Mouse (Mus musculus): ENCODE measurements around the gene Mgll. TPM values are rescaled to one million over a fixed set of nuclear protein-coding genes. Genes with fewer than 3 reads are reported as not detected.

Gene Mgll
- polyA plus RNA-seq, 1 experiment from 2014 or later: 65.4 TPM

DNA sequence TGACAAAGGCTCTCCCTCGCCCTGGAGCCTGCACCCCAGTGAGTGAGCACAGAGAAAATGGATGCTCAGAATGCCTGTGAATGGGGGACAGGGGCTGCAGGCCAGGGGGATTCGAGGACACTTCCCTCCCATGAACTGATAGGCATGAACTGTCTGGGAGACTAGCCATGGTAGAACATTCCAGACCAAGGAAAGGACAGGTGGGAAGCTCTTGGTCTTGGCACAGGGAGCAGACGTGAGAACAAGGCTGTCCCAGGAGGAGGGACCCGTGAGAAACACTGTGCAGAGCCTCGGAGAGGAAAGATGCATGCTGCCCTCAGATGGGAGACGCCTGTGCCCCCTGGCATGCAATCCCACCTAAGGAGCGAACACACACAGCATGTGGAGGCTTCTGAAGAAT is 100.0 kb downstream of the Mgll start:
- Histone ChIP-seq H3K9me3 (ENCODE audit: control insufficient read depth) (no peaks in the 10 kb centered on the region), H3K9ac (ENCODE audit: low read depth, low read length) (no peak overlapping the region), H3K27ac (ENCODE audit: low read depth, low read length) (no peak overlapping the region), H3K4me2 (replicated peaks; ENCODE audit: low read depth) (no peak overlapping the region), H3K4me3 (ENCODE audit: low read depth, low read length) (no peak overlapping the region), H3K27me3 (replicated peaks; ENCODE audit: control insufficient read depth, insufficient read depth, low read length) (no peaks in the 10 kb centered on the region), H3K4me1 (replicated peaks; ENCODE audit: control insufficient read depth, insufficient read depth, low read length) (no peaks in the 10 kb centered on the region), H3K36me3 (ENCODE audit: control insufficient read depth, insufficient read depth) (peaks cover 19% of the 10 kb centered on the region; the same call in 1 of the 2 replicates)
- TF ChIP-seq CTCF (IDR thresholded peaks at IDR 0.05; ENCODE audit: low read depth): no peak
- WGBS: 66% methylated on average over 7 of the region's 7 CpGs
- ATAC-seq: no peak

DNA sequence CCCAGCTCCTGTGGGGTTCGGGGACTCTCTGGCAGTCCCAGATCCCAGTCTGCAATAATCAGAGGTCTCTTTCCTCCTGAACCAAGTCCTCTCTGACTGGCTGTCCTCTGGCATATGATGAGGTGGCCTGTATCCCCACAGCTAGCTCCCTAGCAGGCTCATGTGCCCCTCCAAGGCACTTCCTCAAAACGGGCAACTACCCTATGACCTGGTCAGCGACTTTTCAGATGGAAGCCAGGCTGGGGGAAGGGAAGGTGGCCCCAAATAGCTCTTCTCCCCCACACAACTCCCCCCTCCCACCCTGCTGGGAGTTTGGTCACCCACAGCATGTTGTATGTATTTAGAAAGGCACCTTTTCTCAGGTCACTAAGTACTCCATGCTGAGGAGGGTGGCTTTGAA is 101.9 kb downstream of the Mgll start:
- no peak overlapping the region for H3K4me3 ChIP-seq (ENCODE audit: low read depth, low read length)
- 55% methylated on average over 3 of the region's 3 CpGs for WGBS
- H3K27ac ChIP-seq (ENCODE audit: low read depth, low read length): no peak overlapping the region

DNA sequence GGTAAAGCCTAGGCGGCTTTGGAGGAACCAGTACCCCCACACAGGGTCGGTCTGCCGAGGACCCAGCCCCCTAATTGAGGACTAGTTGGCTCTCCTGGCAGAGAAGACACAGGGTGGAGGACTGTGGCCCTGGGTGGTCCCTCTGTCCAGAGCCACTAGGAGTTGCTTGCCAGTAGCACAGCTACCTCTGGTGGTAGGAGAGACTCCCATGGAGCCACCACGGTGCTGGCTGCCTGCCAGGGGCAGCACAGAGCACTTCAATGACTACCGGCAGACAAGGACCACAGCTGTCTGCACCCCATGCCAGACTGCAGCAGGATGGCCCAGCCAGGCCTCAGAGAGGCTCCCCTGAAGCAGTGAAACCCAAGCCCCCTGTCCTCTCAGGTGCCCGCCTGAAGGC is 102.3 kb downstream of the Mgll start:
- TF ChIP-seq CTCF (IDR thresholded peaks at IDR 0.05; ENCODE audit: low read depth): peak; percentile 81
- ATAC-seq: no peak
- H3K4me1 ChIP-seq (replicated peaks; ENCODE audit: control insufficient read depth, insufficient read depth, low read length): no peaks in the 10 kb centered on the region
- no peak overlapping the region for H3K4me2 ChIP-seq (replicated peaks; ENCODE audit: low read depth)
- no peak overlapping the region for H3K27ac ChIP-seq (ENCODE audit: low read depth, low read length)
- no peak overlapping the region for H3K4me3 ChIP-seq (ENCODE audit: low read depth, low read length)
- H3K27me3 ChIP-seq (replicated peaks; ENCODE audit: control insufficient read depth, insufficient read depth, low read length): no peaks in the 10 kb centered on the region
- H3K9ac ChIP-seq (ENCODE audit: low read depth, low read length): no peak overlapping the region
- 38% methylated on average over 6 of the region's 6 CpGs for WGBS
- peaks cover 19% of the 10 kb centered on the region; the same call in 1 of the 2 replicates for H3K36me3 ChIP-seq (ENCODE audit: control insufficient read depth, insufficient read depth)
- H3K9me3 ChIP-seq (ENCODE audit: control insufficient read depth): no peaks in the 10 kb centered on the region

More for the DNA sequence above, 101.9 kb downstream of the Mgll start:
- Histone ChIP-seq H3K4me1 (replicated peaks; ENCODE audit: control insufficient read depth, insufficient read depth, low read length) (no peaks in the 10 kb centered on the region), H3K9me3 (ENCODE audit: control insufficient read depth) (no peaks in the 10 kb centered on the region), H3K9ac (ENCODE audit: low read depth, low read length) (no peak overlapping the region), H3K4me2 (replicated peaks; ENCODE audit: low read depth) (no peak overlapping the region), H3K27me3 (replicated peaks; ENCODE audit: control insufficient read depth, insufficient read depth, low read length) (no peaks in the 10 kb centered on the region), H3K36me3 (ENCODE audit: control insufficient read depth, insufficient read depth) (peaks cover 19% of the 10 kb centered on the region; the same call in 1 of the 2 replicates)
- no peak for TF ChIP-seq CTCF (IDR thresholded peaks at IDR 0.05; ENCODE audit: low read depth)
- no peak for ATAC-seq

- H3K4me1 ChIP-seq (replicated peaks; ENCODE audit: control insufficient read depth, insufficient read depth, low read length): no peaks in the 10 kb centered on the region
- H3K36me3 ChIP-seq (ENCODE audit: control insufficient read depth, insufficient read depth): peaks cover 15% of the 10 kb centered on the region; the same call in 1 of the 2 replicates
- H3K9me3 ChIP-seq (ENCODE audit: control insufficient read depth): no peaks in the 10 kb centered on the region
- no peak overlapping the region for H3K4me2 ChIP-seq (replicated peaks; ENCODE audit: low read depth)
- no peak overlapping the region for H3K9ac ChIP-seq (ENCODE audit: low read depth, low read length)
- ATAC-seq: no peak
- no peak for TF ChIP-seq CTCF (IDR thresholded peaks at IDR 0.05; ENCODE audit: low read depth)
- WGBS: 74% methylated on average over 3 of the region's 3 CpGs
- no peak overlapping the region for H3K27ac ChIP-seq (ENCODE audit: low read depth, low read length)
- no peak overlapping the region for H3K4me3 ChIP-seq (ENCODE audit: low read depth, low read length)
- no peaks in the 10 kb centered on the region for H3K27me3 ChIP-seq (replicated peaks; ENCODE audit: control insufficient read depth, insufficient read depth, low read length)
These were observed 102.8 kb downstream of the Mgll start for GRCm38 (mm10) chr6:88826965-88827364.

DNA sequence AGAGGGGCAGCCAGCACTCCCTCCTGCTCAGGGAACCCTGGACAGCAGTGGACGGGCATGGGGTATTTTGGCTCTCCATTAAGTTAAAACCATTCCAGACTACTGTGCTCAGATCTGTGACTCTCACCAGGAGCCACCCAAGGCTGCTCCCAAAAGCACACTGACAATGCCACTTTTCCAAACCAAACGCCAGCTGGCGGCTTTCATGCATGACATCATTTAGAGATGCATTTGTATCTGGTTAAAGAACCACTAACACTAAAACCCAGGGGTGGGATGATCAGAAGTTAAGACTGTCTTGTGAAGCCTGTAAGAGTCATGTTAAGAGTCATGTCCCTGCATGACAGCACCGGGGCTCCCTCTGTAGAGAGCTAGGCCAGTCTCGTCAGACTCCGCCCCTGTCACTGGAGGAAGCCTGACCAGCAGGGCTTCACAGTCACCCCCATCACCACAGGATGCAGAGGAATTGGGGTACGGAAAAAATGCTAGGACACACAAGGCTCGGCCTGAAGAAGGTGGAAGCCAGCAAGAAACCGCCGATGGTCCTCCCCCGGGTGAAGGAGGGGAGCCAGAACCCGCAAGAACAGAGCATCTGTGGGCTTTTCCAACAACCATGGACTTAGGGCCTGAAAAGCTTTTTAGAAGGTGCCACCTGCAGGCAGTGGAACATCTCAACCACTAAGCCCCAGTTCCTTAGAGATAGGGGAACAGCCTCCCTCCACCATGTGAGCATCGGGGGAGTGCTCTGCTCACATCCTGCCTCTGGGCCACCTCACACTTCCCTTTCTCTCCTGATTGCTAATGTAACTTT is 103.4 kb downstream of the Mgll start:
- no peak overlapping the region for H3K4me3 ChIP-seq (ENCODE audit: low read depth, low read length)
- H3K4me2 ChIP-seq (replicated peaks; ENCODE audit: low read depth): no peak overlapping the region
- H3K4me1 ChIP-seq (replicated peaks; ENCODE audit: control insufficient read depth, insufficient read depth, low read length): no peaks in the 10 kb centered on the region
- H3K27ac ChIP-seq (ENCODE audit: low read depth, low read length): no peak overlapping the region
- peaks cover 11% of the 10 kb centered on the region; the same call in 1 of the 2 replicates for H3K36me3 ChIP-seq (ENCODE audit: control insufficient read depth, insufficient read depth)
- H3K27me3 ChIP-seq (replicated peaks; ENCODE audit: control insufficient read depth, insufficient read depth, low read length): no peaks in the 10 kb centered on the region
- no peak for ATAC-seq
- H3K9me3 ChIP-seq (ENCODE audit: control insufficient read depth): no peaks in the 10 kb centered on the region
- 0 out of 2 replicates have a peak, but pooled peaks have one; percentile 10 for TF ChIP-seq CTCF (IDR thresholded peaks at IDR 0.05; ENCODE audit: low read depth)
- 69% methylated on average over 13 of the region's 13 CpGs for WGBS
- no peak overlapping the region for H3K9ac ChIP-seq (ENCODE audit: low read depth, low read length)

DNA sequence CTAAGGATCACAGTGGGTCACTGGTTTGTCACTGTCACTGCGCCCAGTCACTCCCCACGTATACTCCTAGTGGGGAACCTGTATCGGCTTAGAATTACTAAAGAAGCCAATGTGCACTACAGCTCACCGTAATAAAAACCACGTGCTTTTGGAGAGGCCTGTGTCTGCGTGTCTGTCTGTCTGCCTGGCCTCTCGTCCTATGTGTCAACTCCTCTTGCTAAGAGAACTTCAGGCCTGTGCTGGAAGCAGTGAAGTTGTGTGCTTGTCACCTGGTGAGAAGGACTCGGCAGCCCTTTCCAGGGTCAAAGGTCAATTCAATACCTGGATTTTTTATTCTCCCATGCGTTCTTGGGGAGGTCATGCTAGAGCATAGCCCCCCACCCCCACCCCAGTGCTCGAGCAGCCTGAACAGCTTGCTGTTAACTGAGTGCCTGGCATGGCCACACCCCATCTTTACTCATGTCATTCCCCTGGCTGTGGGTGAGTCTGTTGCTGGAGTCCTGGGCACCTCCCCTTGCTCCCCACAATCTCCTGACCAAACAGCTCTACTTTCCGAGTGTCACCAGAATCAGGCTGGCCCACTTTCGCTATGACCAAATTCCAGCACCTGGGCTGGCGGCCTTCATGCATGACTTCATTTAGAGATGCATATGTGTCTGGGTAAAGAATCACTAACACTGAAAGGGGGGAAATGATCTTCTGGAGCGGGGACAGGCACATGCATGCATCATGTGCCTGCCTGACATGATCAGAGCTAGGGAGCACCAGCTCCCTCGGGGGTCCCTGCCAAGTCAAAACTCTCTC is 104.2 kb downstream of the Mgll start:
- Histone ChIP-seq H3K9ac (ENCODE audit: low read depth, low read length) (no peak overlapping the region), H3K9me3 (ENCODE audit: control insufficient read depth) (no peaks in the 10 kb centered on the region), H3K4me3 (ENCODE audit: low read depth, low read length) (no peak overlapping the region), H3K4me2 (replicated peaks; ENCODE audit: low read depth) (no peak overlapping the region), H3K4me1 (replicated peaks; ENCODE audit: control insufficient read depth, insufficient read depth, low read length) (no peaks in the 10 kb centered on the region), H3K27me3 (replicated peaks; ENCODE audit: control insufficient read depth, insufficient read depth, low read length) (no peaks in the 10 kb centered on the region), H3K27ac (ENCODE audit: low read depth, low read length) (no peak overlapping the region), H3K36me3 (ENCODE audit: control insufficient read depth, insufficient read depth) (peaks cover 8% of the 10 kb centered on the region; the same call in 1 of the 2 replicates)
- TF ChIP-seq CTCF (IDR thresholded peaks at IDR 0.05; ENCODE audit: low read depth): no peak
- no peak for ATAC-seq
- WGBS: 61% methylated on average over 15 of the region's 15 CpGs

Data from intestine, postnatal 0 days (tissue).